Comparison of ENCODE assay signal across 45 mouse cellular contexts in the genomic region with DNA sequence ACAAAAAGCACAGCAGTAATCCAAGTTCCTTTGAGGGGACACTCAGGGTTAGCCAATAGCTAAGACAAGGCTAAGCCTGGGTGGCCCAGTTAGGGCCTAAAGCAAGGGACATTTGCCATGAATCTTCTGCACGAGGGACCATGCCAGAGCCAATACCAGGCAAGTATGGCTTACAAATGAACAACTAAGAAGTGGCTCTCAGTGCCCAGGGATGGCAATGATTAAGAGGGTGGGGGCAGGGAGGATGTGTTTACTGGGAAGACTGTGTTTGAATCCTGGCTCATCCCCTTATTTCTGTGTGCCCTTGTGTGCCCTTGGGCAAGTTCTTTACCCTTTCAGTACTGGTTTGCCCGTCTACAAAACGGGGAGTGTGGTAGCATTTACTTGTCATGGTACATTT. TPM values are rescaled to one million over a fixed set of nuclear protein-coding genes. Genes with fewer than 3 reads are reported as not detected.
A peak's percentile ranks its signal among the peaks of the same experiment; 100 is the strongest.
DNase-seq lines count a peak whose midpoint lies in the region; ATAC-seq and TF ChIP-seq lines count a peak whose summit lies in the region.
"Had no signal": no experiment of that assay in that cellular context is flagged by ENCODE, and none has a peak within 500 bp of the region (broad histone marks: within the 10 kb centered on the region; RNA-seq: fewer than 3 reads in every experiment).

No protein-coding gene starts in this region.

- WGBS in hindbrain, postnatal 0 days: 45% methylated on average over 3 of the region's 3 CpGs
- WGBS in hindbrain, embryonic 14.5 days: 42% methylated on average over 3 of the region's 3 CpGs
- WGBS in kidney, adult 2 months: 45% methylated on average over 3 of the region's 3 CpGs

- no peaks in the 10 kb centered on the region for H3K27me3 ChIP-seq in hindbrain, postnatal 0 days (ENCODE audit: insufficient read depth, low read length)
- no peaks in the 10 kb centered on the region for H3K27me3 ChIP-seq in hindbrain, embryonic 14.5 days (ENCODE audit: control insufficient read depth, insufficient read depth, low read length)
- no peaks in the 10 kb centered on the region for H3K27me3 ChIP-seq in kidney, adult 2 months (replicated peaks; ENCODE audit: control insufficient read depth, insufficient read depth, low read length)
- H3K27me3 ChIP-seq: CH12.LX; limb, embryonic 13.5 days; midbrain, embryonic 13.5 days had no signal

- H3K9me3 ChIP-seq in hindbrain, postnatal 0 days (ENCODE audit: low read length): no peaks in the 10 kb centered on the region
- H3K9me3 ChIP-seq in hindbrain, embryonic 14.5 days (ENCODE audit: control insufficient read depth, low read length): no peaks in the 10 kb centered on the region
- H3K9me3 ChIP-seq: hindbrain, embryonic 10.5 days; limb, embryonic 13.5 days; midbrain, embryonic 13.5 days; neural tube, embryonic 15.5 days had no signal

- H3K27ac ChIP-seq in hindbrain, postnatal 0 days: no peak overlapping the region
- no peak overlapping the region for H3K27ac ChIP-seq in hindbrain, embryonic 14.5 days
- H3K27ac ChIP-seq in kidney, adult 2 months (ENCODE audit: insufficient read depth, low read depth, low read length): no peak overlapping the region
- H3K27ac ChIP-seq: hindbrain, embryonic 10.5 days; layer of hippocampus, adult 2 months; limb, embryonic 13.5 days; liver, embryonic 14.5 days; macrophage; midbrain, embryonic 13.5 days; neural tube, embryonic 15.5 days had no signal

- H3K4me2 ChIP-seq in hindbrain, postnatal 0 days (ENCODE audit: low read depth, low read length): no peak overlapping the region
- no peak overlapping the region for H3K4me2 ChIP-seq in hindbrain, embryonic 14.5 days (replicated peaks)
- H3K4me2 ChIP-seq: limb, embryonic 13.5 days; midbrain, embryonic 13.5 days; neural tube, embryonic 15.5 days had no signal

- no peak overlapping the region for H3K4me3 ChIP-seq in hindbrain, postnatal 0 days (ENCODE audit: low read length)
- no peak overlapping the region for H3K4me3 ChIP-seq in hindbrain, embryonic 14.5 days (replicated peaks; ENCODE audit: low read length)
- no peak overlapping the region for H3K4me3 ChIP-seq in kidney, adult 2 months (ENCODE audit: insufficient read depth, low read depth, low read length)
- H3K4me3 ChIP-seq: erythroblast, embryonic 14.5 days; hindbrain, embryonic 10.5 days; layer of hippocampus, adult 2 months; limb, embryonic 13.5 days; midbrain, embryonic 13.5 days; neural tube, embryonic 15.5 days had no signal

- no peak overlapping the region for H3K9ac ChIP-seq in hindbrain, postnatal 0 days (replicated peaks; ENCODE audit: low read length)
- H3K9ac ChIP-seq in hindbrain, embryonic 14.5 days: no peak overlapping the region
- H3K9ac ChIP-seq: forebrain, postnatal 0 days; limb, embryonic 13.5 days; liver, embryonic 14.5 days; midbrain, embryonic 13.5 days; neural tube, embryonic 15.5 days had no signal

- H3K36me3 ChIP-seq in hindbrain, postnatal 0 days (ENCODE audit: insufficient read depth, low read length): peaks cover 27% of the 10 kb centered on the region
- H3K36me3 ChIP-seq in hindbrain, embryonic 14.5 days (replicated peaks; ENCODE audit: control insufficient read depth, insufficient read depth): peaks cover 43% of the 10 kb centered on the region
- 0 out of 2 replicates have a peak, but pooled peaks cover 2% of the 10 kb centered on the region for H3K36me3 ChIP-seq in kidney, adult 2 months (ENCODE audit: control insufficient read depth, insufficient read depth, low read length)

- ATAC-seq in hindbrain, postnatal 0 days: no peak
- no peak for ATAC-seq in hindbrain, embryonic 14.5 days (ENCODE audit: low FRiP score)
- ATAC-seq: activated CD4-positive, CD25-positive, alpha-beta regulatory T cell, adult 4 months; forebrain, postnatal 0 days; midbrain, embryonic 13.5 days had no signal

- TF ChIP-seq POLR2A in kidney, adult 2 months (IDR thresholded peaks at IDR 0.05; ENCODE audit: low read depth, low read length): no peak

- TF ChIP-seq CTCF in hindbrain, postnatal 0 days (IDR thresholded peaks at IDR 0.05; ENCODE audit: low read depth): no peak
- no peak for TF ChIP-seq CTCF in kidney, adult 2 months (conservative IDR thresholded peaks at IDR 0.05; ENCODE audit: insufficient read depth, insufficient read length, low read depth, low read length)

- no peaks in the 10 kb centered on the region for H3K4me1 ChIP-seq in hindbrain, postnatal 0 days (ENCODE audit: insufficient read depth, low read length)
- H3K4me1 ChIP-seq in hindbrain, embryonic 14.5 days (replicated peaks; ENCODE audit: control insufficient read depth, insufficient read depth, low read length): no peaks in the 10 kb centered on the region
- peaks cover 5% of the 10 kb centered on the region; the same call in 1 of the 2 replicates for H3K4me1 ChIP-seq in kidney, adult 2 months (ENCODE audit: control insufficient read depth, insufficient read depth, low read length)
- H3K4me1 ChIP-seq: limb, embryonic 13.5 days had no signal

- DNase-seq in hindbrain, postnatal 0 days (ENCODE audit: low spot score): peak; percentile 32
- no peak for DNase-seq in hindbrain, embryonic 14.5 days (ENCODE audit: low spot score)
- peak; percentile 87 for DNase-seq in kidney, adult 2 months
- peak; percentile 69 to 75 for DNase-seq in kidney, adult 8-10 months
- peak; percentile 62 to 73 for DNase-seq in kidney, postnatal 25 days
- no peak for DNase-seq in urinary bladder, adult 18-20 months (ENCODE audit: low spot score in 2 of 2)
- no peak for DNase-seq in layer of hippocampus, adult 9-10 months (ENCODE audit: low spot score)
- DNase-seq: adrenal gland, adult 2 months; adrenal gland, postnatal 36 days; cerebellum, adult 8-10 months; embryo, embryonic 11 days; forebrain, postnatal 0 days; heart, postnatal 14 days; lung, adult 2 months; lung, postnatal 10 days; retina, postnatal 1 day; right cerebral cortex, postnatal 14 days; thymus, postnatal 4 days had no signal

RNA-seq across cellular contexts. Expression of a gene that starts 14.5 kb away (rescaled TPM):
- total RNA-seq in hindbrain, postnatal 0 days (2014; rRNA removed): 0.16 TPM in 1 of 2 replicates, not detected in the other
- polyA plus RNA-seq in hindbrain, postnatal 0 days (2015; fragmentation: Nextera tagmentation; extraction: Ambion mirVana): 0.45 TPM in 2 replicates
- polyA plus RNA-seq in hindbrain, embryonic 14.5 days (2014; fragmentation: Nextera tagmentation; extraction: Ambion mirVana): 0.12 TPM in 1 of 2 replicates, not detected in the other
- not detected in 2 replicates for polyA plus RNA-seq in kidney, adult 2 months (2012; rRNA removed)
- total RNA-seq: adrenal gland, adult 2 months; adrenal gland, postnatal 36 days; CH12.LX; gastrocnemius, adult 8-10 months; gastrocnemius, postnatal 4 days; heart, adult 8-10 months; heart, postnatal 14 days; megakaryocyte-erythroid progenitor cell, adult 5-6 weeks had no signal
- polyA plus RNA-seq: activated CD4-positive, CD25-positive, alpha-beta regulatory T cell, adult 4 months; adrenal gland, adult 2 months; C2C12; erythroblast, embryonic 14.5 days; heart, embryonic 14.5 days; intestine, postnatal 0 days; liver, embryonic 14.5 days; lung, adult 2 months; macrophage; neural tube, embryonic 15.5 days; small intestine, adult 2 months; stomach, embryonic 14.5 days had no signal

RNA-seq across cellular contexts. Expression of a gene that starts 21.7 kb away (rescaled TPM):
- not detected in 2 replicates for total RNA-seq in hindbrain, postnatal 0 days (2014; rRNA removed)
- not detected in 2 replicates for polyA plus RNA-seq in hindbrain, postnatal 0 days (2015; fragmentation: Nextera tagmentation; extraction: Ambion mirVana)
- polyA plus RNA-seq in hindbrain, embryonic 14.5 days (2014; fragmentation: Nextera tagmentation; extraction: Ambion mirVana): not detected in 2 replicates
- polyA plus RNA-seq in kidney, adult 2 months (2012; rRNA removed): not detected in 2 replicates
- total RNA-seq: adrenal gland, adult 2 months; adrenal gland, postnatal 36 days; CH12.LX; ES-E14; forebrain, postnatal 0 days; gastrocnemius, adult 8-10 months; gastrocnemius, postnatal 4 days; heart, adult 8-10 months; heart, postnatal 14 days; layer of hippocampus, adult 2 months; layer of hippocampus, postnatal 25 days; left cerebral cortex, adult 8-10 months; left cerebral cortex, postnatal 36 days; megakaryocyte-erythroid progenitor cell, adult 5-6 weeks had no signal
- polyA plus RNA-seq: activated CD4-positive, CD25-positive, alpha-beta regulatory T cell, adult 4 months; adrenal gland, adult 2 months; C2C12; embryonic facial prominence, embryonic 14.5 days; erythroblast, embryonic 14.5 days; forebrain, embryonic 11.5 days; forebrain, postnatal 0 days; heart, embryonic 14.5 days; hindbrain, embryonic 10.5 days; intestine, postnatal 0 days; limb, embryonic 13.5 days; liver, embryonic 14.5 days; lung, adult 2 months; macrophage; midbrain, embryonic 13.5 days; neural tube, embryonic 15.5 days; small intestine, adult 2 months; stomach, embryonic 14.5 days; testis, adult 2 months; thymus, postnatal 0 days had no signal

RNA-seq across cellular contexts. Expression of a gene that starts 22.1 kb away (rescaled TPM):
- 133 and 135 TPM in 2 replicates for total RNA-seq in hindbrain, postnatal 0 days (2014; rRNA removed)
- 98.2 and 98.7 TPM in 2 replicates for polyA plus RNA-seq in hindbrain, postnatal 0 days (2015; fragmentation: Nextera tagmentation; extraction: Ambion mirVana)
- 158 and 170 TPM in 2 replicates for polyA plus RNA-seq in hindbrain, embryonic 14.5 days (2014; fragmentation: Nextera tagmentation; extraction: Ambion mirVana)
- polyA plus RNA-seq in kidney, adult 2 months (2012; rRNA removed): 46.0 and 54.1 TPM in 2 replicates

RNA-seq across cellular contexts. Expression of a gene that starts 54.5 kb away (rescaled TPM):
- total RNA-seq in hindbrain, postnatal 0 days (2014; rRNA removed): not detected in 2 replicates
- not detected in 2 replicates for polyA plus RNA-seq in hindbrain, postnatal 0 days (2015; fragmentation: Nextera tagmentation; extraction: Ambion mirVana)
- not detected in 2 replicates for polyA plus RNA-seq in hindbrain, embryonic 14.5 days (2014; fragmentation: Nextera tagmentation; extraction: Ambion mirVana)
- polyA plus RNA-seq in kidney, adult 2 months (2012; rRNA removed): 0.06 TPM in 1 of 2 replicates, not detected in the other
- total RNA-seq: adrenal gland, adult 2 months; adrenal gland, postnatal 36 days; CH12.LX; ES-E14; forebrain, postnatal 0 days; gastrocnemius, adult 8-10 months; gastrocnemius, postnatal 4 days; heart, adult 8-10 months; heart, postnatal 14 days; layer of hippocampus, adult 2 months; layer of hippocampus, postnatal 25 days; left cerebral cortex, postnatal 36 days; megakaryocyte-erythroid progenitor cell, adult 5-6 weeks had no signal
- polyA plus RNA-seq: activated CD4-positive, CD25-positive, alpha-beta regulatory T cell, adult 4 months; adrenal gland, adult 2 months; C2C12; embryonic facial prominence, embryonic 14.5 days; erythroblast, embryonic 14.5 days; forebrain, embryonic 11.5 days; forebrain, postnatal 0 days; heart, embryonic 14.5 days; hindbrain, embryonic 10.5 days; intestine, postnatal 0 days; liver, embryonic 14.5 days; lung, adult 2 months; macrophage; midbrain, embryonic 13.5 days; neural tube, embryonic 15.5 days; small intestine, adult 2 months; stomach, embryonic 14.5 days; thymus, postnatal 0 days had no signal

Comparison
In these comparisons a context has a peak if more than half of its experiments do, and no peak if none do; other contexts are left out.
1. DNase-seq: peak in hindbrain, postnatal 0 days (single experiment), kidney, adult 2 months (single experiment), kidney, adult 8-10 months (2 of 2) and kidney, postnatal 25 days (2 of 2); none in hindbrain, embryonic 14.5 days (single experiment), urinary bladder, adult 18-20 months (0 of 2) and layer of hippocampus, adult 9-10 months (single experiment).